Mouse (Mus musculus): ENCODE measurements around the gene Slc25a45.
"Not testable (repeated sequence)": the region's sequence is repeated elsewhere in the genome, so short reads cannot be mapped to it uniquely, and the experiment has no call there.

DNA sequence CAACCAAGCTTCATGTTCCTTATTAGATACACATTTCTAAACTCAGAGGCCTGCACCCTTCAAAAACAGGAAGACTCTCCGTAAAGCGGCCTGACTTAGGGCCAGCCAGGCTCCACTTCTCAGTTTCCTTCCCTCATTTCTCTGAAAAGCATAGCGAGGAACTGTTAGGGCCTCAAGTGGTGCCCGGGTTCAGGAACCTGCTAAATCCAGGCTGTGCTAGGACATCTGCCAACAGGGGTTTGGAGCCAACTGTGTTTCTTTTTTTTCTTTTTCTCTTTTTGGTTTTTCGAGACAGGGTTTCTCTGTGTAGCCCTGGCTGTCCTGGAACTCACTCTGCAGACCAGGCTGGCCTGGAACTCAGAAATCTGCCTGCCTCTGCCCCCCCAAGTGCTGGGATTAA, 4.5 kb downstream of the Slc25a45 start:
- not testable (repeated sequence) for TF ChIP-seq CTCF (IDR thresholded peaks at IDR 0.05; ENCODE audit: extremely low read depth, insufficient read length, insufficient replicate concordance, low read depth, low read length); POLR2A (IDR thresholded peaks at IDR 0.05; ENCODE audit: low read depth, low read length)
